Mouse (Mus musculus) frontal cortex, adult (tissue): ENCODE data around the gene Grik1.

Experiments
- ATAC-seq: cut with Nextera tagmentation; 2 replicates; pipeline ENCODE4 v1.9.2; 2017; ENCODE audit warnings: mild to moderate bottlenecking, moderate library complexity, mixed read lengths; ENCODE audit not compliant: low TSS enrichment

Grik1 gene

DNA sequence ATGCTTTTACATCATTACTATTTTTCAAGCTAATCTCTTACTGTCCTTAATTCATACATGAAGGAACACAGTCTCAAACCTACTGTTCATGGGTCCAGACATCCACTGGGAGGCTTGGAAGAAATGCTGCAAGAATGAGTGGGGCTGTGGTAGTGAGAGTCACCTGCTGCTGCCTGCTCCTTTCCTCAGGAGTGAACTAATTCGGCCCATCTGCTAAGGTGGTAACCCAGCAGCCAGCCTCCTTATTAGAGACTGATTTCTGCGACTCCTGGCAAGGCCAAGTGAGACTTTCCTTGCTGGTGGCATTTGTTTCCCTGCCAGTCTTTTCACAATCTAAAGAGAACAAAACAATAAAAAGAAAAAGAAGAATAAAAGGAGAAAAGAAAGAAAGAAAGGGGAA lies 147.9 kb downstream of the Grik1 start:
- ATAC-seq: no peak

- ATAC-seq: no peak
These were observed 148.5 kb downstream of the Grik1 start for GRCm38 (mm10) chr16:88141594-88141993.

- no peak for ATAC-seq
These were observed 151.2 kb downstream of the Grik1 start for GRCm38 (mm10) chr16:88138913-88139312.

DNA sequence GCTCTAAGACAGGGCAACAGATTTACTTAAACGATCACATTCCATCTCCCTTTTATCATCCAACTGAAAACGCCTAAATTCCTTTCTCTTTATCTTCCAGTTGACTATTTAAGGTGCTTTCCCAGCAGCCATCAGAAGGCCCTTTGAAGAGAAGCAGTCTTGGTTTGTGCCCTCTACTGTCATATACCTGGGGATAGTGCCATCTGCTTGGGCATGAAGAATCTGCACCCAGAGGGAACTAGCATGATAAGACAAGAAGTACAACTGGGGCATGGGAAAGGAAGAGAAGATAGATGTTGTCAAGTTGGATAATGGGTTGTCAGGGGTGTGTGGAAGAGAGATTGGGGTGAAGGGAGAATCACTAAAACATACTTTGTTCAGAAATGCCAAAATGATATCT lies 157.1 kb downstream of the Grik1 start:
- ATAC-seq: no peak

- ATAC-seq: no peak
These were observed 159.0 kb downstream of the Grik1 start for GRCm38 (mm10) chr16:88131103-88131502.

DNA sequence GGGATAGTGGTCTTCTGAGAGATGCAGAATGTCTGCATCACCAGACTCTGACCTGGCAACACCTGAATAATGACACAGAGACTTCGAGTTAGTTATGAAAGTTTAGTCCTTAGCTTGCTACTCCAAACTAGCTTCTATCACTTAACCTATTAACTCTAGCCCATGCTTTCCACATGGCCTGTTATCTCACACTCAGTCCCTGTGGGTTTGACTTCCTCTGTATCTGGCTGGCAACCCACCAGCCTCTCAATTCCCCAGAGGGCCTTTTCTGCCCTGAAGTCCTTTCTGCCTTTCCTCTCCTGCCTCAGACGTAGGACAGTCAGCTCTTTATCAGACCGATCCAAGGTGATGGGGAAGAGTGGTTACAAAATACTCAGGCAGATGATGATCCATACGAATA lies 165.0 kb downstream of the Grik1 start:
- ATAC-seq: no peak

DNA sequence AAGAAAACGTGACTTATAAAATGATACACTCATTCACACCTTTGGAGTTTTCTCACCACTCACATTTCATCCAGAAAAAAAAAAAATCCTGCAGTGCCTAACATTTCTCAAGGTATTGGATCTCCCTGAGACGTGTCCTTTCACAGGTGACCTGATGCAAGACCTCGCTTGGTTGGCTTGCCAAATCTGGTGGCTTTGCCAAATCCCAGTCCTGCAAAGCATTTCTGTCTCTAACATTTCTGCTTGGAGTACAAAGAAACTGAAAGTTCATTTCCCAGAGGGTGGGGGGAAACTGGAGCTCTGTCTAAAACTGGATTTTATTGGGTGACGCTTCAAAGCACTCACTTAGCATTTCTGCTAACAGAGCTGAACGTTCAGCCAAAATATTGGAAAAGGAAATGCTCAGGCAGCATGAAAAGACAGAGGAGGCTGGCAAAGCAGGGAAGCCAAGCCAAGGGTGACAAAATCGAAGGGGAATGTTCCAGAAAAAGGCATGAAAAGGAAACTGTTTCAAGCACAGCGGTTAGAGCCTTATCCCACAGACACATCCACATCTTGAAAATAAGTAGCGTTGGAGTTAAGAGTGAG lies 177.4 kb downstream of the Grik1 start:
- peak; percentile 90 for ATAC-seq

DNA sequence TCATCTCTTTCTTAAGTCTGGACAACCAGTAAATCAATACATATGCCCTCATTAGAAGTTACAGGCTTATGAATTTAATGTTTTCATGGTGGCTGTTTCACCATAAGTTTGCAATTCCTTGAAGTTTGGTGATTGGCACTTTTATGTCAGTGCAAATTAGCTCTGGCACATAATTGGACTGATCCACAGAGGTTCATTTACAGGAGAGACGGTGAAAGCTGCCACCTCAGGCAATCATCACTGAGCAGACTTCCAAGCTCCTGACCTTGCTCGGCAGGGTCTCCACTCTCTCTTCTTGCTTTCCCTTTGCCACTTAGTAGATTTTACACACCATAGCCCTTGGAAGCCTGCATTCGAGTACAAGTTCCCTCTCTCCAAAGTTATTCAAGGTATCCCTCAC lies 178.6 kb downstream of the Grik1 start:
- ATAC-seq: no peak

- ATAC-seq: peak; percentile 97
These were observed 195.8 kb downstream of the Grik1 start for GRCm38 (mm10) chr16:88094206-88094789.

- no peak for ATAC-seq
These were observed 202.8 kb downstream of the Grik1 start for GRCm38 (mm10) chr16:88087280-88087679.

GRCm38 (mm10) chr16:88074716-88075115 lies 215.3 kb downstream of the Grik1 start:
- no peak for ATAC-seq

DNA sequence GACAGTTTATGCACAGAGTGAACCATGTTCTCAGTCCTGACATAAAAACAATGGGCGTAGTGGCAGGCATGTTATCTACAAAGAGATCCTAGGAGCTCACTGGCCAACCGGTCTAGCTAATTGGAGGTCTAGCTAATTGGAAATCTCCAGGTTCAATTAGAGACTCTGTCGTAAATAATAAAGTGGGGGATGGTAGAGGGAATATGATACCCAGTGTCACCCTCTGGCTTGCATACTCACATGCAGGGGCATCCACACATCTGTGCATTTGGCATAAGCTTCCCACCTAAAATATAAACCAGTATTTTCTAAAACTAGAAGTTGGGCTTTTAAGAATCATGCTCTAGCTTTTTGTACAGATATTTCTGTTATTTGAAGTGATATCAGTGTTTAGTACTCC lies 229.1 kb downstream of the Grik1 start:
- no peak for ATAC-seq

DNA sequence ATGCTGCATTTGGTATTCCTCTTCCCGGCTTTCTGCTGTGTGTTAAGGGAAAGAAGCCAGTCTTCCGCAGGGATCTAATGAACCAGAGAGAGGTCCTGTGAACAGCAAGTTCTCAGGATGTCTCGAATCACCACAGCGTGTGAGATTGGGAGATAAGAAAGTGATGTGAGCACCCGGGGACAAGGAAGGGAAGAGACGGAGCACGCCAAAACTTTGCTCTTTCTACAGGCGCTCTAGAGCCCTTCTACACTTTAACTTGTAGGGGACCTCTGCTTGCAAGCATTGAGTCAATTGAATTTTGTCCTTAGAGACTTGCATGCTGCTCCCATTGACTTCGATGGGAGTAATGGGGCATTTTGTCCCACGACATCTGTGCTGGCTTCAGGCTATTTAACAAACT lies 241.9 kb downstream of the Grik1 start:
- no peak for ATAC-seq

DNA sequence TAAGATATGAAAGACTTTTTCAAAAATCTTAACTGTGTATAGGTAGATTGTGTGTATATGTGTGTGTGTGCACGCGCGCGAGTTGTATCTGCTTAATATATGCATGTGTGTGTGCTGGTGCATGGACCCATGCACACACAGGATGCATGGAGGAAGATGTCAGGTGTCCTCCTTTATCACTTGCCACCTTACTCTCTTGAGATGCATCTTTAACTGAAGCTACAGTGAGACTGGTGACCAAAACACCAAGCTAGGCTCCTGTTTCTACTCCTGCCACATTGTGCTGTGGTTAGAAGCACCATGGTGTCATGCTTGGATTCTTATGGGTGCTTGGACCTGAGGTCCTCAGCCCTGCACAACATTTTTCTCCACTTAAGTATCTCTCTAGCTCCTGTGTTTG lies 245.7 kb downstream of the Grik1 start:
- no peak for ATAC-seq

DNA sequence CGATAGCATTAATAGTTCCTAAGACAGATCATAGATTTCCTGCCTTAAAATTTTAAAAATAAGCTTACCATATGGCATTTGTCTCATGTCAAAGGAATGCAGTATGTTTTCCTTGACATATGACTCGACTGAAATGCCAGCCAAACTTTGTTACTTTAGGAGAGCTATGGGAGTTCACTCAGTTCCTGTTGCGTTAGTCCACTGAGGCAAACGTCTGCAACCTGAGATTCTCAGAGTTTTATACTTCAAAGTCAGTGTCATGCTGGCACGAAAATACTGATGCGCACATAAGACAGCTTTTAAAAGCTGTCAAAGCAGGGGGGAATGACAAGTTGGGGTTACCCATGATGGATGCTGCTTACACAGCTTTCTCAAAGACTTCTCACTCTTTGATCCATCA lies 247.6 kb downstream of the Grik1 start:
- no peak for ATAC-seq

DNA sequence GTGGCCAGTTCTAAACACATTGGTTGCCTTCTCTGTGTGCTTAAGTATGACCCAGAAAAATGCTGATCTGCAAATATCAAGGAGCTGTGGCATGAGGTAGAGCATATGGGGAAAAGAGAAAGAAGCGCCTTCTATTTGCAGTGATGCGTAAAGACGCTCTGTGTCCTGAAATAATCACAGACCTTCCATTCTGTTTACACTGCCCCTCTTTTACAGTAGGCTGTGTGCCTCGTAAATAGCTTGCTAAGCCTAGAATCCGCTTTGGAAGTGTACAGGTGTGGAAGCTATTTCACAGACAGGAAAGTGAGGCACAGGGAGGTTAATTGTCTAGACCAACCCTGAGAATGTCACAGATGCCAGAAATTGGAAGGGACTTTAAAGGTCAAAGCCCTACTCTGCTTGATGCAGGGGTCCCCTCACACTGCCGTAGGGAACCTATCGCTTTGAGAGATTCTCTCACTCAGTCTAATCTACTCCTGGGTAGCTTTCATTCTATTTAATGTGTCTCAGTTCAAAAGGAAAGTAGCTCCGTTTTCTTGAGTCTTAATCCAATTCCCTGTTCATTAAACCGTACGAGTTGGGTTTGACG lies 251.5 kb downstream of the Grik1 start:
- no peak for ATAC-seq

- no peak for ATAC-seq
These were observed 301.3 kb downstream of the Grik1 start for GRCm38 (mm10) chr16:87988805-87989204.

DNA sequence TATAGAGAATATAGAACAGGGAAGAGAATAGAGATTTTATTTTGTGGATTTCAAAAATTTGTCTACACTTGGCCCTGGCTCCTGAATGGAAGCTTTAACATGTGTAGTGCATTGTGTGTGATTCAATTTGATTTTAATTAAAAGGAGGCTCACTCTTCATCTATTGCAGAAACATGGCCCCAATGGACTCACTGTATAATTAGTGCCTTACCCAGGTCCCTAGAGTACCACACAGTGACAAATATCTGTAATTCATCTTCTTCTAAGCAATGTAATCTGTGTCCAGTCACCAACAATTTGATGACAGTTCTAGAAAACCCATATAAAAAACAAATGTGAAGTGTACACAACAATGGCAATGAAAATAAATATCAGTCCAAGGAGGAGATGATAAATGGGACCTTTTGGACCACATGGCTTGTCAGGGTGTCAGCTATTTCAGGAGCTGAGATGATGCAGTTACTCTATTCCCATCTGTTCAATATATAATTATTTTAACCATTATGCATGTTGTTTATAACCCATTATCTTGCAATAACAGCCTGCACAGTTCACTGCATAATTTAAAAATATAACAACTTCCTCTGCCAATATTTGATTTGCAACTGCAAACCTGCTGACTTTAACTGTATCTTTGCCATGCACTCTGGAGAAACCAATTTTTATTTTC lies 305.7 kb downstream of the Grik1 start:
- ATAC-seq: no peak

- ATAC-seq: no peak
These were observed 316.0 kb downstream of the Grik1 start for GRCm38 (mm10) chr16:87974076-87974443.

DNA sequence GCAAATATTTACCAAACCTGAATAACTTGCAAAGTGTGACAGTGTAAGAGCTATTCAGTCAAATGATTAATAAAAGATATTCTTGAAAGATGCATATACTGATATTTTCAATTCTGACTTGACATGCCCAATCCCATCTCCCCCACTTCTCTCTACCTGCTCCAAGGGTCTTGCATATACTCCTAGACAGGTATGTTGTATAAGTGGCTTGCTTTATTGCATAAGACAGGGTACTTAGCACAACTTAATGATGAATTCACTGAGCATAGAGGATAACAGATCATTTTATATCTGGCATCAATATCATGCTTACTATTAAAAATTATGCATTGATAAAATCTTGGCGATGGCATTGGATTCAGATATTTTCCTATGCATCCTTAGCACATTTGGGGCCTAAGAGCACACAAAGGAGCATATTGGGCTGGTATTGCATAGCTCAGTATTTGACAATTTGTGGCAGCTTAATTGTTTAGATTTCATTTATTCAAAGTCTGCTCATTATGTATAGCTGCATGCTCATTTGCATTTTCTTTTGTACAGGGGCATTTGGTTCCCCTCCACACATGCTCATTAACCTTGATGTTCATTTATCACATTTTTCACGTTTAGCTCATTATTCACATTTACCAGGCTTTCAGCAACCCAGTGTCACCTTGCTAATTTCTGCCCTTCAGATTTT lies 316.5 kb downstream of the Grik1 start:
- ATAC-seq: no peak

DNA sequence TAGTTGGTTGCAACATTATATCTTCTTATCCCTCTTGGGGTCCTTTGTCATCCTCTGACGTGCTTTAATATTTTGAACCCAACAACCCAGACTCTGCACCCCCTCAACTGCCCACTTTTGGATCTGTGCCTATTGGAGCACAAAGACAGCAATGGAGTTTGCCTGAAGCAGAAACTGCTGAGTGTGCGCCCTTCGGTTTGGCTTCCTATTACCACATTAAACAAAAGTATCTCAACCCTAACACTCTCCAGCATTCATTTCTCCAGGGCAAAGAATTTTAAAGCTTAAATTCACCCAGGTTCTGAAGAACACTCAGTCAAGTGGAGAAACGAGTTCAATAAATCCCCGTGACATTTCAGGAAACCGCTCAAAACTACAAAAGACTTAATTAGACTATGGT lies 318.2 kb downstream of the Grik1 start:
- ATAC-seq: no peak

GRCm38 (mm10) chr16:87969936-87970335 lies 320.1 kb downstream of the Grik1 start:
- no peak for ATAC-seq

DNA sequence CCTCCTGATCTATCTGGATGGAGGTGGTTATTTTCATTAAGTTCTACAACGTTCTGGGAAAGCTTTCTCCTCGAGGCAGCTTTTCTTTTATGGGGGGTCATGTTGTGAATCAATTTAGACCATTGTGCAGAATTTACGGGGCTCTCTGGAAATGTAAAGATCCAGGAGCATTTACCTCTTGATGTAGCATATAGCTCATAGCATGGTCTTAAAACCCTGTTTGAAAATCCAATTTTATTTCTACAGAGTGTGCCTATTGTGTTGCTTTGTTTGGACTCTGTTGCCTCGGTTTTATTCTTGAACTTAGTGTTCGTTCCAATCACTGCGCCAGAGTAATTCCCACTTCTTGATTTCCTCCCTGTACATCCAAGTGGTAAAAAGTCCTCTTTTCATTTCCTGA lies 328.6 kb downstream of the Grik1 start:
- ATAC-seq: no peak
